Mouse (Mus musculus) T-helper 17 cell (primary cell): ENCODE measurements around the gene Dlx3.

ENCODE experiments used
- in situ Hi-C, 2 experiments: fragments of 300-600 bp; cut with MboI, MseI; formaldehyde crosslinking; loops; 1 replicate in 1 of 2; 2 replicates in 1 of 2; pipeline ENCODE4 v1.15.1; 2025; ENCODE audit warnings: high pct_unique_total_duplicates in 2 of 2

The Dlx3 gene

GRCm38 (mm10) chr11:95150269-95151049, 30.5 kb downstream of the Dlx3 start:
- in situ Hi-C loops: no loop called here

GRCm38 (mm10) chr11:95153116-95153515, 33.2 kb downstream of the Dlx3 start:
- in situ Hi-C loops: no loop called here

- in situ Hi-C loops: no loop called here
Measured at GRCm38 (mm10) chr11:95153681-95154080, 33.8 kb downstream of the Dlx3 start.

- in situ Hi-C loops: no loop called here
Measured at GRCm38 (mm10) chr11:95155511-95155910, 35.6 kb downstream of the Dlx3 start.

GRCm38 (mm10) chr11:95157356-95157755, 37.4 kb downstream of the Dlx3 start:
- in situ Hi-C loops: no loop called here

- in situ Hi-C loops: no loop called here
Measured at GRCm38 (mm10) chr11:95157872-95158271, 38.0 kb downstream of the Dlx3 start.

GRCm38 (mm10) chr11:95159763-95160371, 39.9 kb downstream of the Dlx3 start:
- in situ Hi-C loops: no loop called here

GRCm38 (mm10) chr11:95160693-95161092, 40.8 kb downstream of the Dlx3 start:
- in situ Hi-C loops: no loop called here

GRCm38 (mm10) chr11:95161708-95162107, 41.8 kb downstream of the Dlx3 start:
- in situ Hi-C loops: no loop called here

GRCm38 (mm10) chr11:95165857-95166256, 45.9 kb downstream of the Dlx3 start:
- in situ Hi-C loops: no loop called here
